Mouse (Mus musculus) naive thymus-derived CD4-positive, alpha-beta T cell, adult 5 months (primary cell): Measurements from ENCODE around the gene Zbtb34. TPM values are rescaled to one million over a fixed set of nuclear protein-coding genes. Genes with fewer than 3 reads are reported as not detected.

Experiments used
- polyA plus RNA-seq: library from polyadenylated mRNA; unstranded; fragments of 100-300 nt; shearing (Covaris generic); gene quantifications from one replicate; pipeline ENCODE4 v1.2.1, GENCODE M21; 2017

The Zbtb34 gene
- polyA plus RNA-seq: 3.9 TPM

DNA sequence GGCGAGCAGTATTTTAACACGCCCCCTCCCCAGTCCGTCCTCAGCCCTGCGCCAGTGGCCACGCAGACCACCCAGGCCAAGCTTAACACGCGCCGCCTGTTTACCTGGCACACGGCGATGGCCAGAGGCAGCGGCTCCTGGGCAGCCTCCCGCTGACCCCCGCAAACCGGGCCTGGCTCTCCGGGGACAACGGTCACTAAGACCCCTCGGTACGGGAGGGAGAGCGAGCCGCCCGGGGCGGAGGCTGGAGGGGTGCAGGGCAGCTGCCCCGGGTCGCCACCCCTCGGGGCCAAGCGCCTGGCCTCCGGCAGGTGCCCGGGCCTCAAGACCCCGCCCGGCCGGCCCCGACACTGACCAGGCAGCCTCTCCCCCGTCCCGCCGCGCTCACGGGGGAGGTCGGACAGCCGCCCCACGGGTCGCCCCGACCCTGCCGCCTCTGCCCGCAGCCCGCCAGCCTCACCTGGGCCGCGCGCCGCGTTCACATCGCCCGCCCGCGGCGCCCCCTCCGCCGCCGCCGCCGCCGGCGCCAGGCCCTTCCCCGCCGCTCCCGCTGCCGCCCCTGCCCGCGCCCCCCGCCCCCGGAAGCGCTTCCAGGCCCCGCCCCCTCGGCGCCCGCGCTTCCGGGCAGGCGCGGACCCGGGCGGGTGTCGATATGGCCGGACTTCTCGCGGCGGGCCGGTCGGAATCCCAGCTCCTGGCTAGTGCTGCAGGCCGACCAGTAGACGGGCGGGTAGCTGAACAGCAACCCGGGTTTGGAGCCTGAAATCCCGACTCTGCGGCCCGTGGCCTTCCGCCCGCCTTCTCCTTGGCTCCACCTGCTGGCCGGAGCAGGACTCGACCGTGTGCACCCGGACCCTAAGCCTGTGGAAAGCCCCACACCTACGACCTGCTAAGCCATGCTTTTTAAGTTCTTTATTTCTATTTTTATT lies at the start of gene Zbtb34:
Gene Zbtb34 (minus strand): TSS at position 554 of the 929 bp plus-strand sequence.

GRCm38 (mm10) chr2:33468466-33469097 lies 37.5 kb upstream of the Zbtb34 start, which contains the start of gene Zbtb43:
Gene Zbtb43, minus strand, starts transcription at chr2:33468559.

GRCm38 (mm10) chr2:33370777-33371647 lies 60.1 kb downstream of the Zbtb34 start, which contains the start of gene Ralgps1:
Gene Ralgps1, minus strand, starts transcription at chr2:33371486.

Other genes with a start within 250 kb of the Zbtb34 start
- 0.47 TPM for gene Angptl2, start 215.3 kb downstream of the Zbtb34 start, polyA plus RNA-seq
- gene Ralgps1, start 59.8 kb downstream of the Zbtb34 start, polyA plus RNA-seq: 8.9 TPM
- 25.4 TPM for gene Zbtb43, start 37.2 kb upstream of the Zbtb34 start, polyA plus RNA-seq
- gene Lmx1b, start 209.2 kb upstream of the Zbtb34 start, polyA plus RNA-seq: not detected